Mouse (Mus musculus): ENCODE data around the gene Olfr1331. TPM values are rescaled to one million over a fixed set of nuclear protein-coding genes. Genes with fewer than 3 reads are reported as not detected.

The Olfr1331 gene
- total and polyA plus RNA-seq, 3 experiments = not detected

DNA sequence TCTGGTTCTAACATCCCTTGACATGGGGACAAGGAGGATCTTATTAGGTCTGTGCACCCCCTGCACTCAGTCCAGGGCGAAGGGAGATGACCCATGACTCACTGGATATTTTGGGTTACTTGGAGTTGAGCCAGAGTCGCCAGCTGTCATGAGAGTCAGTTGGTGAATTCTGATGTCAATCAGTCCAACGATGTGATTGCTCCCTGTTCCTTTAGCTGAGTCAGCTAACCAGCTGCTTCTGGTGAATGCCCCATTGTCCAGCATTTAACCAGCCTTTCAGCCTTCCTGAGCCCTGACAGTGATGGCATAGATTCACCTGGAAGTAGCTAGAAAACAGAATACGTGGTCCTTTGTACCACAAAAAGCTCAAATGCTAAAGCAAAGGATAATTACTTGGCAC, 1.7 kb upstream of the Olfr1331 start:
- no peak for DNase-seq (ENCODE audit: low read depth, low spot score)
- H3K27ac ChIP-seq (ENCODE audit: control insufficient read depth, low read depth, low read length) = no peak overlapping the region
- H3K36me3 ChIP-seq (ENCODE audit: control insufficient read depth in 1 of 2, insufficient read depth in 2 of 2, low read length in 2 of 2) = no peaks in the 10 kb centered on the region
- H3K79me2 ChIP-seq (ENCODE audit: control insufficient read depth, insufficient read depth, low read length, poor library complexity) = no peaks in the 10 kb centered on the region
- H3K4me3 ChIP-seq (ENCODE audit: control insufficient read depth in 1 of 2, insufficient read depth in 1 of 2, low read depth in 2 of 2, low read length in 2 of 2) = no peak overlapping the region
- no peak overlapping the region for H3K9ac ChIP-seq (ENCODE audit: control insufficient read depth, low read depth, low read length, poor library complexity, severe bottlenecking)
- no peaks in the 10 kb centered on the region; a peak in 1 of 4 replicates for H3K27me3 ChIP-seq (ENCODE audit: control insufficient read depth in 1 of 2, insufficient read depth in 2 of 2, low read length in 2 of 2)
- no peak for TF ChIP-seq E2F4 (IDR thresholded peaks at IDR 0.05; ENCODE audit: borderline replicate concordance, low read depth, low read length)
- no peak for TF ChIP-seq JUND (IDR thresholded peaks at IDR 0.05; ENCODE audit: low read depth, low read length)
- no peak for TF ChIP-seq SIN3A (IDR thresholded peaks at IDR 0.05; ENCODE audit: low read length)
- no peak for TF ChIP-seq NELFE (IDR thresholded peaks at IDR 0.05; ENCODE audit: low read depth, low read length)
- no peak for TF ChIP-seq MAFK (IDR thresholded peaks at IDR 0.05; ENCODE audit: borderline replicate concordance, low read depth, low read length)
- TF ChIP-seq ZKSCAN1 (IDR thresholded peaks at IDR 0.05; ENCODE audit: low read depth, low read length) = no peak
- no peak for TF ChIP-seq EP300 (IDR thresholded peaks at IDR 0.05; ENCODE audit: low read depth in 1 of 2, low read length in 2 of 2)
- TF ChIP-seq USF1 (IDR thresholded peaks at IDR 0.05; ENCODE audit: low read depth, low read length) = no peak
- no peak for TF ChIP-seq TBP (IDR thresholded peaks at IDR 0.05; ENCODE audit: low read depth, low read length)
- TF ChIP-seq KAT2A (conservative IDR thresholded peaks at IDR 0.05; ENCODE audit: low read depth, low read length) = no peak
- no peak for TF ChIP-seq SMC3 (IDR thresholded peaks at IDR 0.05; ENCODE audit: low read depth, low read length)
- no peak for TF ChIP-seq TAL1 (IDR thresholded peaks at IDR 0.05; ENCODE audit: low read length)
- no peak for TF ChIP-seq CTCF (IDR thresholded peaks at IDR 0.05 in 2 of 3, conservative IDR thresholded peaks at IDR 0.05 in 1 of 3; ENCODE audit: control insufficient read depth in 1 of 3, insufficient read depth in 1 of 3, low read depth in 2 of 3, low read length in 3 of 3, poor library complexity in 1 of 3, severe bottlenecking in 1 of 3)
- TF ChIP-seq POLR2AphosphoS2 (IDR thresholded peaks at IDR 0.05; ENCODE audit: low read length) = no peak
- TF ChIP-seq ZMIZ1 (IDR thresholded peaks at IDR 0.05; ENCODE audit: low read depth, low read length) = no peak
- no peak for TF ChIP-seq GABPA (IDR thresholded peaks at IDR 0.05; ENCODE audit: low read depth, low read length)
- no peak for TF ChIP-seq BHLHE40 (IDR thresholded peaks at IDR 0.05; ENCODE audit: borderline replicate concordance, low read depth, low read length)
- no peak for TF ChIP-seq GATA1 (IDR thresholded peaks at IDR 0.05; ENCODE audit: low read depth, low read length)
- TF ChIP-seq HCFC1 (IDR thresholded peaks at IDR 0.05; ENCODE audit: low read depth, low read length) = no peak
- TF ChIP-seq MYC (IDR thresholded peaks at IDR 0.05; ENCODE audit: low read depth, low read length) = no peak
- H3K4me1 ChIP-seq (ENCODE audit: control insufficient read depth in 1 of 2, insufficient read depth in 2 of 2, low read length in 2 of 2) = no peaks in the 10 kb centered on the region
- no peaks in the 10 kb centered on the region for H3K9me3 ChIP-seq (replicated peaks; ENCODE audit: insufficient read depth, low read length)

DNA sequence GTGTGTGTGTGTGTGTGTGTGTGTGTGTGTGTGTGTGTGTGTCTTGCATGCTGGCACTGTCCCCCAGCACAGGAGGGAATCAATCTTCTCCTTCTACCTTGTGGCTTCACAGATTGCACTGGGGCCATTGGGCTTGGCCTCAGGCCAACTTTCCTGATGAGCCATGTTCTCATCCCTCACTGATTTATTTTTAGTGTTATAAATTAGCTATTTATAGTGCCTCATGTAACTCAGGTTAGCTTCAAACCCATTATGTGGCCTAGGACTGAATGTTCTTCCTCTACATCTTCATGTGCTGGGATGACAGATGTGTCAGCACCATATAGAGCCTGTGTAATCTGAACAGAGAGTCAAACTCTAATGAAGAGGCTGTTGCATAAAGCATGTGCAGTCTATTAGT, 3.1 kb downstream of the Olfr1331 start:
- no peaks in the 10 kb centered on the region for H3K9me3 ChIP-seq (replicated peaks; ENCODE audit: insufficient read depth, low read length)
- H3K79me2 ChIP-seq (ENCODE audit: control insufficient read depth, insufficient read depth, low read length, poor library complexity) = no peaks in the 10 kb centered on the region
- TF ChIP-seq BHLHE40 (IDR thresholded peaks at IDR 0.05; ENCODE audit: borderline replicate concordance, low read depth, low read length) (no peak), ZC3H11A (IDR thresholded peaks at IDR 0.05; ENCODE audit: low read depth, low read length) (no peak), USF2 (IDR thresholded peaks at IDR 0.05; ENCODE audit: borderline replicate concordance in 1 of 2, insufficient read depth in 1 of 2, low read depth in 1 of 2, low read length in 2 of 2) (no peak), GABPA (IDR thresholded peaks at IDR 0.05; ENCODE audit: low read depth, low read length) (no peak), RAD21 (IDR thresholded peaks at IDR 0.05; ENCODE audit: low read depth, low read length) (no peak), JUND (IDR thresholded peaks at IDR 0.05; ENCODE audit: low read depth, low read length) (no peak), SIN3A (IDR thresholded peaks at IDR 0.05; ENCODE audit: low read length) (no peak), CHD1 (IDR thresholded peaks at IDR 0.05; ENCODE audit: low read depth, low read length) (no peak), ZNF384 (IDR thresholded peaks at IDR 0.05; ENCODE audit: low read depth, low read length) (no peak), MYC (IDR thresholded peaks at IDR 0.05; ENCODE audit: low read depth, low read length) (no peak), EP300 (IDR thresholded peaks at IDR 0.05; ENCODE audit: low read depth in 1 of 2, low read length in 2 of 2) (no peak), POLR2AphosphoS2 (IDR thresholded peaks at IDR 0.05; ENCODE audit: low read length) (no peak), MAZ (IDR thresholded peaks at IDR 0.05; ENCODE audit: low read depth, low read length) (no peak), MYB (IDR thresholded peaks at IDR 0.05; ENCODE audit: low read depth, low read length) (no peak), HCFC1 (IDR thresholded peaks at IDR 0.05; ENCODE audit: low read depth, low read length) (no peak), ZMIZ1 (IDR thresholded peaks at IDR 0.05; ENCODE audit: low read depth, low read length) (no peak), NRF1 (IDR thresholded peaks at IDR 0.05; ENCODE audit: insufficient read depth, low read depth, low read length, poor library complexity, severe bottlenecking) (no peak)
- no peak overlapping the region for H3K9ac ChIP-seq (ENCODE audit: control insufficient read depth, low read depth, low read length, poor library complexity, severe bottlenecking)
- H3K36me3 ChIP-seq (ENCODE audit: control insufficient read depth in 1 of 2, insufficient read depth in 2 of 2, low read length in 2 of 2) = no peaks in the 10 kb centered on the region
- H3K27ac ChIP-seq (ENCODE audit: control insufficient read depth, low read depth, low read length) = no peak overlapping the region
- DNase-seq (ENCODE audit: low read depth, low spot score) = no peak
- H3K4me3 ChIP-seq (ENCODE audit: control insufficient read depth in 1 of 2, insufficient read depth in 1 of 2, low read depth in 2 of 2, low read length in 2 of 2) = no peak overlapping the region
- H3K4me1 ChIP-seq (ENCODE audit: control insufficient read depth in 1 of 2, insufficient read depth in 2 of 2, low read length in 2 of 2) = no peaks in the 10 kb centered on the region
- no peaks in the 10 kb centered on the region; a peak in 1 of 4 replicates for H3K27me3 ChIP-seq (ENCODE audit: control insufficient read depth in 1 of 2, insufficient read depth in 2 of 2, low read length in 2 of 2)

Data from MEL (cell line).